Mouse (Mus musculus): ENCODE data around the gene Cd93. TPM values are rescaled to one million over a fixed set of nuclear protein-coding genes. Genes with fewer than 3 reads are reported as not detected.

The Cd93 gene
- total and polyA plus RNA-seq, 3 experiments, result 28.1 to 51.8 (median 47.8) TPM

DNA sequence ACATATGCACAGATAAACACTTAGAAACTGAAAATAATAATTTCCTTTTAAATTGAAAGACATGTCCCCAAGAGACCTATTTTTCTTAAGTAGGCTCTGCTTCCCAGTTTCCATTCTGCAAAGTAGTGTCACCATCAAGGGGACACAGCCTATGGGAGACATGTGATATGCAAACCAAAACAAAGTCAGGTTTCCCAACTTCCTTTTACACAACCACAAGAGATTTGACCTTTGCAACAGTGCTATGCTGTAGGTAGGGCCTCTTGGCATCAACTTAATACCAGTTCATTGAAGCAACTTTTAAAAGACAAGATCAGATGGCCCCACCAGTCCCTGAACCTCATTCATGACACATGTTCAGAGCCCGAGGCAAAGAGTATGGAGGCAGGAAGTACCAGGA, 50.2 kb downstream of the Cd93 start:
- H3K27me3 ChIP-seq (ENCODE audit: control insufficient read depth, insufficient read depth, low read length), result no peaks in the 10 kb centered on the region; the same call in 1 of the 2 replicates
- WGBS, result 46% methylated on average over 1 of the region's 1 CpGs
- no peak overlapping the region for H3K4me3 ChIP-seq
- no peak overlapping the region for H3K27ac ChIP-seq
- H3K36me3 ChIP-seq (ENCODE audit: control insufficient read depth, insufficient read depth, low read length), result peaks cover 6% of the 10 kb centered on the region
- no peak for TF ChIP-seq EP300 (IDR thresholded peaks at IDR 0.05; ENCODE audit: insufficient read depth, low read depth, low read length)
- no peak for TF ChIP-seq POLR2A (IDR thresholded peaks at IDR 0.05; ENCODE audit: insufficient read depth, low read depth, low read length)
- TF ChIP-seq CTCF (IDR thresholded peaks at IDR 0.05), result no peak
- peaks cover 16% of the 10 kb centered on the region for H3K4me1 ChIP-seq (ENCODE audit: control insufficient read depth, insufficient read depth, low read length)
- intact Hi-C loops (cut with DNase I), result no loop called here
- no peak for DNase-seq
- H3K79me2 ChIP-seq (replicated peaks; ENCODE audit: control insufficient read depth, insufficient read depth, low read length), result no peaks in the 10 kb centered on the region
- H3K9ac ChIP-seq (ENCODE audit: low read depth, low read length), result no peak overlapping the region

- H3K4me3 ChIP-seq, result no peak overlapping the region
- whole genome bisulfite sequencing, result 59% methylated on average over 6 of the region's 6 CpGs
- no peak for DNase-seq
- intact Hi-C loops (cut with DNase I), result no loop called here
- no peaks in the 10 kb centered on the region for H3K27me3 ChIP-seq (ENCODE audit: control insufficient read depth, insufficient read depth, low read length)
- H3K4me1 ChIP-seq (ENCODE audit: control insufficient read depth, insufficient read depth, low read length), result peaks cover under 1% of the 10 kb centered on the region; the same call in 1 of the 2 replicates
- H3K79me2 ChIP-seq (replicated peaks; ENCODE audit: control insufficient read depth, insufficient read depth, low read length), result no peaks in the 10 kb centered on the region
- TF ChIP-seq EP300 (IDR thresholded peaks at IDR 0.05; ENCODE audit: insufficient read depth, low read depth, low read length), result no peak
- no peak for TF ChIP-seq CTCF (IDR thresholded peaks at IDR 0.05)
- no peak for TF ChIP-seq POLR2A (IDR thresholded peaks at IDR 0.05; ENCODE audit: insufficient read depth, low read depth, low read length)
- H3K27ac ChIP-seq, result 0 out of 2 replicates have a peak overlapping the region, but pooled peaks have one; percentile 12
- H3K36me3 ChIP-seq (ENCODE audit: control insufficient read depth, insufficient read depth, low read length), result peaks cover 2% of the 10 kb centered on the region; the same call in 1 of the 2 replicates
- H3K9ac ChIP-seq (ENCODE audit: low read depth, low read length), result no peak overlapping the region
Observed at GRCm38 (mm10) chr2:148387652-148388581, 55.4 kb downstream of the Cd93 start.

- Histone ChIP-seq H3K79me2 (replicated peaks; ENCODE audit: control insufficient read depth, insufficient read depth, low read length) (no peaks in the 10 kb centered on the region), H3K36me3 (ENCODE audit: control insufficient read depth, insufficient read depth, low read length) (peaks cover 2% of the 10 kb centered on the region; the same call in 1 of the 2 replicates), H3K27me3 (ENCODE audit: control insufficient read depth, insufficient read depth, low read length) (no peaks in the 10 kb centered on the region), H3K27ac (no peak overlapping the region), H3K4me3 (no peak overlapping the region), H3K9ac (ENCODE audit: low read depth, low read length) (no peak overlapping the region), H3K4me1 (ENCODE audit: control insufficient read depth, insufficient read depth, low read length) (peaks cover 1% of the 10 kb centered on the region; the same call in 1 of the 2 replicates)
- no peak for DNase-seq
- 97% methylated on average over 2 of the region's 2 CpGs for WGBS
- TF ChIP-seq EP300 (IDR thresholded peaks at IDR 0.05; ENCODE audit: insufficient read depth, low read depth, low read length) (no peak), CTCF (IDR thresholded peaks at IDR 0.05) (no peak), POLR2A (IDR thresholded peaks at IDR 0.05; ENCODE audit: insufficient read depth, low read depth, low read length) (no peak)
- intact Hi-C loops (cut with DNase I), result no loop called here
Observed at GRCm38 (mm10) chr2:148386927-148387326, 56.4 kb downstream of the Cd93 start.

Other genes with a start within 250 kb of the Cd93 start
- 1 to 10 TPM; 1.1 to 2.0 TPM for gene Sstr4, start 48.2 kb downstream of the Cd93 start, total RNA-seq (2021)
- 1.4 and 2.4 TPM in 2 replicates for gene Sstr4, start 48.2 kb downstream of the Cd93 start, polyA plus RNA-seq (2012; rRNA removed)
- 10 to 100 TPM; 41.7 to 47.8 TPM for gene Thbd, start 35.4 kb downstream of the Cd93 start, total RNA-seq (2021)
- gene Thbd, start 35.4 kb downstream of the Cd93 start, polyA plus RNA-seq (2012; rRNA removed), result 38.9 and 65.0 TPM in 2 replicates
- 1 to 10 TPM; 6.4 to 8.7 TPM for gene Nxt1, start 229.0 kb upstream of the Cd93 start, total RNA-seq (2021)
- gene Nxt1, start 229.0 kb upstream of the Cd93 start, polyA plus RNA-seq (2012; rRNA removed), result 9.0 and 13.1 TPM in 2 replicates
- gene Gzf1, start 237.5 kb upstream of the Cd93 start, total RNA-seq (2021), result 10 to 100 TPM; 22.0 to 24.0 TPM
- gene Gzf1, start 237.5 kb upstream of the Cd93 start, polyA plus RNA-seq (2012; rRNA removed), result 8.0 and 12.5 TPM in 2 replicates

All from heart, adult 2 months (tissue).